Mouse (Mus musculus) hindbrain, embryonic 12.5 days (tissue): Measurements from ENCODE around the gene Vill. TPM values are rescaled to one million over a fixed set of nuclear protein-coding genes. Genes with fewer than 3 reads are reported as not detected.

Source experiments
- ATAC-seq: fragments of 200-750 bp; cut with Nextera tagmentation; 2 replicates; pipeline ENCODE4 v1.8.0; 2017; ENCODE audit warnings: moderate TSS enrichment; ENCODE audit not compliant: low FRiP score
- H3K27ac ChIP-seq: fragments of 300-500 bp; sonication (generic); 2 replicates; pipeline ENCODE4 v1.5.1; 2016; ENCODE audit warnings: mild to moderate bottlenecking
- H3K27me3 ChIP-seq: fragments of 300-500 bp; sonication (generic); 2 replicates; pipeline ENCODE4 v1.6.1; 2016; ENCODE audit warnings: mild to moderate bottlenecking
- H3K36me3 ChIP-seq: fragments of 300-500 bp; sonication (generic); 2 replicates; pipeline ENCODE4 v1.6.1; 2016; ENCODE audit warnings: mild to moderate bottlenecking
- H3K4me1 ChIP-seq: fragments of 300-500 bp; sonication (generic); 2 replicates; pipeline ENCODE4 v1.6.1; 2016
- H3K4me2 ChIP-seq: fragments of 300-500 bp; sonication (generic); replicated peaks from 2 replicates; pipeline ENCODE4 v1.6.1; 2016; ENCODE audit warnings: mild to moderate bottlenecking
- H3K4me3 ChIP-seq: fragments of 300-500 bp; sonication (generic); 2 replicates; pipeline ENCODE4 v1.5.1; 2016; ENCODE audit warnings: mild to moderate bottlenecking
- H3K9ac ChIP-seq: fragments of 300-500 bp; sonication (generic); 2 replicates; pipeline ENCODE4 v1.6.1; 2016; ENCODE audit warnings: mild to moderate bottlenecking, moderate library complexity
- H3K9me3 ChIP-seq: fragments of 300-500 bp; sonication (generic); replicated peaks from 2 replicates; pipeline ENCODE4 v1.6.1; 2016; ENCODE audit warnings: mild to moderate bottlenecking
- WGBS: fragments of 180-500 bp; shearing (Covaris S2); methylation state at CpG from one replicate; pipeline ENCODE4 v1.1.7; 2016; 5-methylcytosine and 5-hydroxymethylcytosine counted together
- polyA plus RNA-seq: library from polyadenylated mRNA; unstranded; fragments of >200 nt; fragmentation: Nextera tagmentation; extraction: Ambion mirVana; gene quantifications from 2 replicates; pipeline ENCODE4 v1.2.1, GENCODE M21; 2016

Vill gene
- polyA plus RNA-seq, 1 experiment from 2014 or later, result 14.9 TPM

GRCm38 (mm10) chr9:119027337-119027736, 25.2 kb upstream of the Vill start:
- 87% methylated on average over 7 of the region's 7 CpGs for WGBS
- H3K4me3 ChIP-seq, result no peak overlapping the region
- peaks cover 9% of the 10 kb centered on the region for H3K4me1 ChIP-seq
- H3K27ac ChIP-seq, result no peak overlapping the region
- no peaks in the 10 kb centered on the region for H3K36me3 ChIP-seq
- H3K9me3 ChIP-seq, result no peaks in the 10 kb centered on the region
- no peak overlapping the region for H3K9ac ChIP-seq
- H3K4me2 ChIP-seq, result no peak overlapping the region
- no peak for ATAC-seq
- no peaks in the 10 kb centered on the region for H3K27me3 ChIP-seq

GRCm38 (mm10) chr9:119028226-119029195, 24.1 kb upstream of the Vill start:
- no peak for ATAC-seq
- Histone ChIP-seq H3K4me3 (no peak overlapping the region), H3K4me2 (no peak overlapping the region), H3K27ac (no peak overlapping the region), H3K4me1 (peaks cover 20% of the 10 kb centered on the region), H3K9ac (no peak overlapping the region), H3K9me3 (no peaks in the 10 kb centered on the region), H3K27me3 (no peaks in the 10 kb centered on the region), H3K36me3 (no peaks in the 10 kb centered on the region)
- 94% methylated on average over 27 of the region's 27 CpGs for WGBS

- Histone ChIP-seq H3K9ac (no peak overlapping the region), H3K36me3 (no peaks in the 10 kb centered on the region), H3K4me3 (no peak overlapping the region), H3K27ac (no peak overlapping the region), H3K4me1 (peaks cover 30% of the 10 kb centered on the region), H3K27me3 (no peaks in the 10 kb centered on the region), H3K4me2 (no peak overlapping the region), H3K9me3 (no peaks in the 10 kb centered on the region)
- 59% methylated on average over 7 of the region's 7 CpGs for WGBS
- no peak for ATAC-seq
These were observed 23.0 kb upstream of the Vill start for GRCm38 (mm10) chr9:119029568-119029967.

GRCm38 (mm10) chr9:119031038-119031437, 21.5 kb upstream of the Vill start:
- peaks cover 40% of the 10 kb centered on the region for H3K4me1 ChIP-seq
- no peak overlapping the region for H3K9ac ChIP-seq
- H3K36me3 ChIP-seq, result no peaks in the 10 kb centered on the region
- no peaks in the 10 kb centered on the region for H3K27me3 ChIP-seq
- no peak for ATAC-seq
- H3K4me2 ChIP-seq, result no peak overlapping the region
- H3K4me3 ChIP-seq, result no peak overlapping the region
- H3K27ac ChIP-seq, result no peak overlapping the region
- no peaks in the 10 kb centered on the region for H3K9me3 ChIP-seq
- WGBS, result 92% methylated on average over 4 of the region's 4 CpGs

- Histone ChIP-seq H3K36me3 (no peaks in the 10 kb centered on the region; the same call in 1 of the 2 replicates), H3K4me3 (no peak overlapping the region), H3K9ac (no peak overlapping the region), H3K4me1 (peaks cover 43% of the 10 kb centered on the region), H3K27ac (no peak overlapping the region), H3K4me2 (no peak overlapping the region), H3K9me3 (no peaks in the 10 kb centered on the region), H3K27me3 (no peaks in the 10 kb centered on the region)
- 80% methylated on average over 14 of the region's 14 CpGs for WGBS
- no peak for ATAC-seq
These were observed 20.8 kb upstream of the Vill start for GRCm38 (mm10) chr9:119031772-119032171.

GRCm38 (mm10) chr9:119032538-119032937, 20.0 kb upstream of the Vill start:
- Histone ChIP-seq H3K9ac (no peak overlapping the region), H3K27me3 (no peaks in the 10 kb centered on the region), H3K9me3 (no peaks in the 10 kb centered on the region), H3K4me2 (no peak overlapping the region), H3K4me3 (no peak overlapping the region), H3K27ac (no peak overlapping the region), H3K4me1 (peaks cover 46% of the 10 kb centered on the region), H3K36me3 (no peaks in the 10 kb centered on the region; the same call in 1 of the 2 replicates)
- ATAC-seq, result no peak
- 37% methylated on average over 9 of the region's 9 CpGs for WGBS

GRCm38 (mm10) chr9:119033111-119033921, 19.3 kb upstream of the Vill start:
- no peak overlapping the region for H3K27ac ChIP-seq

GRCm38 (mm10) chr9:119034069-119034468, 18.5 kb upstream of the Vill start:
- Histone ChIP-seq H3K27ac (no peak overlapping the region), H3K9ac (no peak overlapping the region), H3K4me1 (peaks cover 46% of the 10 kb centered on the region), H3K36me3 (no peaks in the 10 kb centered on the region; the same call in 1 of the 2 replicates), H3K27me3 (no peaks in the 10 kb centered on the region), H3K4me2 (no peak overlapping the region), H3K4me3 (no peak overlapping the region), H3K9me3 (no peaks in the 10 kb centered on the region)
- no peak for ATAC-seq
- WGBS, result 80% methylated on average over 8 of the region's 8 CpGs

More at GRCm38 (mm10) chr9:119033111-119033921, 19.3 kb upstream of the Vill start:
- no peak overlapping the region for H3K9ac ChIP-seq
- no peaks in the 10 kb centered on the region for H3K27me3 ChIP-seq
- H3K9me3 ChIP-seq, result no peaks in the 10 kb centered on the region
- ATAC-seq, result peak; percentile 65
- no peak overlapping the region for H3K4me2 ChIP-seq
- H3K4me1 ChIP-seq, result peaks cover 46% of the 10 kb centered on the region
- no peak overlapping the region for H3K4me3 ChIP-seq
- WGBS, result 69% methylated on average over 19 of the region's 19 CpGs
- H3K36me3 ChIP-seq, result no peaks in the 10 kb centered on the region; the same call in 1 of the 2 replicates

- ATAC-seq, result no peak
- Histone ChIP-seq H3K27ac (no peak overlapping the region), H3K36me3 (no peaks in the 10 kb centered on the region; the same call in 1 of the 2 replicates), H3K9ac (no peak overlapping the region), H3K27me3 (no peaks in the 10 kb centered on the region), H3K4me1 (peaks cover 46% of the 10 kb centered on the region), H3K4me3 (no peak overlapping the region), H3K4me2 (no peak overlapping the region), H3K9me3 (no peaks in the 10 kb centered on the region)
- WGBS, result 71% methylated on average over 29 of the region's 29 CpGs
These were observed 17.6 kb upstream of the Vill start for GRCm38 (mm10) chr9:119034676-119035665.

GRCm38 (mm10) chr9:119035836-119036235, 16.7 kb upstream of the Vill start:
- Histone ChIP-seq H3K27ac (no peak overlapping the region), H3K4me1 (peaks cover 46% of the 10 kb centered on the region), H3K4me3 (no peak overlapping the region), H3K27me3 (no peaks in the 10 kb centered on the region), H3K9me3 (no peaks in the 10 kb centered on the region), H3K4me2 (no peak overlapping the region), H3K9ac (no peak overlapping the region), H3K36me3 (no peaks in the 10 kb centered on the region; the same call in 1 of the 2 replicates)
- no peak for ATAC-seq
- WGBS, result 75% methylated on average over 7 of the region's 7 CpGs

GRCm38 (mm10) chr9:119037076-119037730, 15.4 kb upstream of the Vill start:
- peaks cover 38% of the 10 kb centered on the region for H3K4me1 ChIP-seq
- H3K27me3 ChIP-seq, result no peaks in the 10 kb centered on the region
- 79% methylated on average over 15 of the region's 15 CpGs for WGBS
- H3K36me3 ChIP-seq, result peaks cover 8% of the 10 kb centered on the region; the same call in 1 of the 2 replicates
- no peak overlapping the region for H3K4me3 ChIP-seq
- H3K9me3 ChIP-seq, result no peaks in the 10 kb centered on the region
- no peak overlapping the region for H3K4me2 ChIP-seq
- H3K27ac ChIP-seq, result 0 out of 2 replicates have a peak overlapping the region, but pooled peaks have one; percentile 40
- no peak for ATAC-seq
- H3K9ac ChIP-seq, result no peak overlapping the region
